Mouse (Mus musculus) adrenal gland, adult 8-10 months (tissue): ENCODE results near the gene Gm20388. TPM values are rescaled to one million over a fixed set of nuclear protein-coding genes. Genes with fewer than 3 reads are reported as not detected.

Experiments
- DNase-seq: peaks from one replicate; pipeline ENCODE4 v3.0.0; 2022
- total RNA-seq, 4 experiments: library from RNA; stranded (reverse); gene quantifications; 2 replicates each; pipeline ENCODE4 v1.2.4; 2022

Gene Gm20388
- total RNA-seq, 4 experiments from 2014 or later: 1.7 to 16.9 (median 5.8) TPM

- DNase-seq: no peak
These were observed 3789.9 kb downstream of the Gm20388 start for GRCm38 (mm10) chr8:123700399-123701070.

DNA sequence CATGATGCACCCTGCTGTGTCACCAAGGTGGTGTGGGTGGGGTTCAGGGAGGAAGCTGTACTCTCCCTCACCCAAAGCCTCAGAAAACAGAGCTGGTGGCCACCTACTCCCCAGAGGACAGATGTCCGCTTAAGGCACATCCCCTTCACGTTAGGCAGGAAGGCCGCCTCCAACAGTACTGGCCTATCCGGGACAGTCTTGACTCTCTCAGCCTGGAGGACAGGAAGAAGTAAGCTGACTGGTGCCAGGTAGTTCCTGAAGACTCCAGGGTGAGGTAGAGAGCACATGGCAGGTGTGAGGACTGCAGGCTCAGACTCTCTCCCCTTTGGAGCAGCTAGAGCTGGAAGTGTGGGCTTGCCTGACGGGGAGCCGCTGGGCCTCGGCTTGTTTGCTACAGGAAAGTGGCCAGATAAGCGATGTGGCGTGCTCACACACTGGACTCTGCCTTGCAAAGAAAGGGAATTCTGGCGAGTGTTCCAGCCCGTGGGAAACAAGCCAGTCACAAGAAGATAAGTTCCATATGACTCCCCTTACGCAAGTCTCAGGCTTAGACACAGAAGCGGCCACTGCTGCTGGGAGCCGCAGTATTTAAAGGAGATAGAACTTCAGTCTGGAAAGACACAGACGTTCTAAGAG is 3791.4 kb downstream of the Gm20388 start:
- no peak for DNase-seq

DNA sequence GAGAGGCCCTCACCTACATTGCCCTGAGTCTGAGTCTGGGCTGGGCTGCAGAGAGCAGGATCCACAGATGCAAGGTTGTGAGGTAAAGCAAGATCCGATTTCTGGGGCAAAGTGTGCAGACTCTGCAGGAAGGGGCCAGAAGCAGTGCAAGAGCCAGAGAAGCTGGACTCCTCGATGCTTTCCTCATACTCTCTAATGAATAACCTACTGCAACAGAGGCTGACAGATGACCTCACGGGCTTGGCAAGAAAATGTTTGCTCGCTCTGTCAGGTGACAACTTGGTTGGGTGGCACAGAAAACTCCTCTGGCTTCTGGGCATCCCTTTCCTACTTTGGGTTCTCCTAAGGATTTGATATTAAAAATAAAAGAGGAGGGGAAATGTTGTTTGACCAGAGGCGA is 3794.7 kb downstream of the Gm20388 start:
- no peak for DNase-seq

DNA sequence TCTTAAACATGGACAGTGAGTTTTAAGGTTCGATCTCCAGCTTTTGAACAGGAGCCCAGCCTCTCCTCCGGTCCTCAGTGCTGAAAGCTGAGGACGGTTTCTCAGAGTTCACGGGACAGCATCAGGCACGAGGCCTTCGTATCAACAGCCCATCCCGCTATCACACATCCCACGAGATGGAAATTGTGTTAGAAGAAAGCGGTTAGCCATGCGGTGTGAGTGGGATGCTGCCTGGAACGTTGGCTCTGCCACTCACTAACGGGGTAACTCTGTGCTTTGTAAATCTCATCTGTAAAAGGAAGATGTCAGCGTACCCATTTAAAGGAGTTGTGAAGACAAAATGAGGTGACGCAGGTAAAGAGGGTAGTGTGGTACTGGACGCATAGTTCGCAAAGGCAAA is 3796.5 kb downstream of the Gm20388 start:
- no peak for DNase-seq

DNA sequence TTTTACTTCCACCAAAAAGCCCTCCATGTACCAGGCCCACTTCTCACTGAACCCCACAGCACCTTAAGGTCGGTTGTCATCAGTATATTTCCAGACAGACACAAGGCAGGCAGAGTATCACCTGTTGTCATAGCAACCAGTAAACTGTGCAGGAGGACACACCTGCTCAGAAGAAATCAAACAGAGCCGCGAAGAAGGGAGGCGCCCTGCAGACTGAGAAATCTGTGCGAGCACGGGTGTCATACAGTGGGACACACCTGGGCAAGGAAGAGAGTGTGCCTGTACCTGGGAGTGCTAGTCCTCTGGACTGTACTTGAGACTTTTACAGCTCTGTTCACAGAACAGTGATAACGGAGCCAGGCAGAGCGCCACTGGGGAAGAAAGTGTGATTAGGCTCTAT is 3798.1 kb downstream of the Gm20388 start:
- DNase-seq: no peak

- DNase-seq: no peak
These were observed 3799.7 kb downstream of the Gm20388 start for GRCm38 (mm10) chr8:123710335-123710734.

- DNase-seq: no peak
These were observed 3803.8 kb downstream of the Gm20388 start for GRCm38 (mm10) chr8:123714451-123714850.

GRCm38 (mm10) chr8:123715916-123716592 is 3805.4 kb downstream of the Gm20388 start:
- peak; percentile 69 for DNase-seq

DNA sequence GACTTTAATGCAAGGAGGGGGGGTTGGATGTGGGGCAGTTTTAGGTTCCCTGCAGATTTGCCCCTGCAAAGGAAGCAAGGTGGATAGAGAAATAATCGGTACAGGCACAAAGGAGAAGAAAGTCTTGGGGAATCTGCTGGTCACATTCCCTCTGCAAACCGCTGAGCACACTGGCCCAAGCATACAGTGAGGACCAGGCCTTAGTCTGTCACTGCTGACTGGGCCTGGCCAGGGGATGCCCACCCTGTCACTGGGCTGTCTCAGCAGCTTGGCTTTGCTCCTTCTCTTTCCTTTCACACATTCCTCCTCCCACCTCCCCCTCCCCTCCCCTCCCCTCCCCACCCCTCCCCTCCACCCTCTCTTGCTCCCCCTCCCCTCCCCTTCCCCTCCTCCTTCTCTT is 3806.5 kb downstream of the Gm20388 start:
- DNase-seq: no peak

DNA sequence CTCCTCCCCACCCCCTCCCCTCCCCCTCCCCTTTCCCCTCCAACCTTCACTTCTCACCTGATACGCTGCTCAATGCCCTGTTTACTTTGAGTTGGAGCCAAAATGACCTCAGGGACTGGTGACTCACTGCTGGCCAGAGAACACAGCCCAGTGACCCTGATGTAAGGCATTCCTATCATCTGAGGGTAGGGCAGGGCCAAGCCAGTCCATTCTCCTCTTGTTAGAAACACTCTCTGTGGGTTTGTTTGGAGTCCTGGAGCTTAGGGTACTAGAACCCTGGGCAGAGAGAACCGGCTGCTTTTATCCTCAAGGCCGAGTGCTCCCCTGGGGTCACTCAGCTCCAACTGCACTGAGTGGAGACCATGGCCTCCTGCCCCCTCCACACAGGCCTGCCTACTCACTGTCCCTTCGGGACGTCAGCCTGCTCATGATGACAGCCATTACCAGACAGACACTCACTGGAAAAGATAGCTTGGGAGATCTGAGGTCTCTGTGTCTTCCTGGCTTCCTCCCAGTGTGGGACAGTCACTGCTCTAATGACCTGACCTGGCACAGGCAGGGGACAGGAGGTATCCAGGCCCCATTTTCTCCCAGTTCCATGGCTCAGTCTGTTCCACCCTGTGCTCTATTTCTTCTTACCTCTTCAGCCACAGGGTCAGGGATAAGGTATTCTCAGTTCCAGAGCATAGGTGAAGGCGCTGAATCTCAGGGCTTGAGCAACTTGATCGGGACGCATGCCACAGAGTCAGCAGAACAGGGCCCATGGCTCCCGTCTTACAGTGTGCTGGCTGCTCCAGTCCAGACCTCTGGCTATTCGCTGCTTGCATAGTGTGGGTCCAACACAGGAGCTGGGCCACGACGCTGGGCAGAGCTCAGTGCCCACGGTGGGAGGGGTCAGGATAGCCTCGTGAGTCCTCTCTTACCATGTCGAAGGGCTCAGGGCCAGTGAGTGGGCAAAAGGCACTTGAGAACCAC is 3807.2 kb downstream of the Gm20388 start:
- DNase-seq: peak; percentile 90

GRCm38 (mm10) chr8:123718752-123719151 is 3808.1 kb downstream of the Gm20388 start:
- DNase-seq: no peak

GRCm38 (mm10) chr8:123719280-123719679 is 3808.6 kb downstream of the Gm20388 start:
- no peak for DNase-seq

- no peak for DNase-seq
These were observed 3809.2 kb downstream of the Gm20388 start for GRCm38 (mm10) chr8:123719811-123720210.

GRCm38 (mm10) chr8:123720471-123721001 is 3809.9 kb downstream of the Gm20388 start:
- no peak for DNase-seq

GRCm38 (mm10) chr8:123722245-123722644 is 3811.6 kb downstream of the Gm20388 start:
- no peak for DNase-seq

DNA sequence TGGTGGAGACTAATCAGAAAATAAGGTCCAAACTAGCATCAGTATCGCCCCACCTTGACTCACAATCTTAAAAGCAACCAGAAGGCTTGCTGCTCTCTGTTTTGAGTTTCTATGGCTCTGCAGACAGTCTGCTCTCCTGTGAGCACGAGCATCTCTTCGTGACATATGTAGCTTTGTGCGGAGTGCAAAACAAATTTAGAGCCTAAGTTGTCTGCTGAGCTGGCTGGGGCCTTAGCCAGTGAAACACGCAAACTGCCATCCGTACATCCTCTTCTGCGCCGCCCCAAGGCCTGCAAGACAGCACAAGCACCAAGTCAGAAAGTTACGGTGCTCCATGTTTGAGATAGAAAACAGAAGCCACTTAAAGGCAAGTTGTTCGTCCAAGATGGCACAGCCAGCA is 3814.1 kb downstream of the Gm20388 start:
- no peak for DNase-seq

DNA sequence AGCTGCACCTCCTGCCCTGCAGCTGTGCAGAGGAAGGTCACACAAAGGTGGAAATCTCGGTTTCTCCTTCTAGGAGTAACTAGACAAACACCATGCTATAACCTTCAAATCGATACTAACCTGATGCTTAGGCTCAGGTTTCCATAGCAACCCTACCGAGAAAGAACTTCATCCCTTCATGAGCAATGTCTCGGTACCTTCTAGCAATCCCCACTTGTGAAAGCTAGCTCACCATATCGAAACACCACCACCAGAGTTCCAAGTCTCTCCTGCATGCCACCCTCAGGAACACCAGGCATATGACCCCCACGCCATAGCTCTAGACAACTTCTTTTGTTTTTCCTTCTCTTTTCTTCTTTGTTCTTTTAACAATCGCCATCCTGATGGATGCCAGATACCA is 3814.6 kb downstream of the Gm20388 start:
- DNase-seq: no peak

- DNase-seq: no peak
These were observed 3816.1 kb downstream of the Gm20388 start for GRCm38 (mm10) chr8:123726759-123727158.

DNA sequence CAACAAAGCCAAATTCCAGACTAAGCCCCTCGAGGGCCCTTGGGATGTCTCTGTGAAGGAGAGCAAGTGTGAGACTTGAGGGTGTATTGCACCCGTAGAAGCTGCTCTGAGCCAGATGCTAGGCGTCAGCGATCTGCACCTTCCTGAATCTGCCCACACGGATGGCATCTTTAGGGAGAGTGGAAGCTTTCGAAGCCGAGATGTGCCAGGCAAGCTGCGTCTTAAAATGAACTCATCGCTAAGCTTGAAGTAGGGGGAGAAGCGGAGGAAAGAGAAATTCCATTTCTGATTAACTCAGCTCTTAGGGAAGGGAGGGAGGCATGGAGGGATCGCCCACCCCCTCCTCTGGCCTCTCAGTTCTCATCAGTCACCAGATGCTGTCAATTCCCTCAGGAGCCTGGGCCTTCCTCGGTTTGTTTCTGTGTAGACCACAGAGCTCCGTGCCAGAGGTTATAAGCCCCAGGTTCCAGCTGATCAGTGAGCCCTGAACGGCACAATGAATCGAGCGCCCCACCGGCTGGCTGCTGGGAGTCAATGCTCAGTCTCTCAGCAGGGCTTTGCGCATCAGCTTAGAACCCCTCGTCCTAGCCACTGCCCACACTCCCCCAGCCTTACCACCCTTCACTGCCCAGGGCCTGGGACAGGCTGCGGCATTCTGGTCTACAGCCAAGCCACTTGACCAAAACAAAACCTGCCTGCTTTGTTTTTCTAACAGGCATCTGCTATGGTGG is 3818.6 kb downstream of the Gm20388 start:
- DNase-seq: no peak

DNA sequence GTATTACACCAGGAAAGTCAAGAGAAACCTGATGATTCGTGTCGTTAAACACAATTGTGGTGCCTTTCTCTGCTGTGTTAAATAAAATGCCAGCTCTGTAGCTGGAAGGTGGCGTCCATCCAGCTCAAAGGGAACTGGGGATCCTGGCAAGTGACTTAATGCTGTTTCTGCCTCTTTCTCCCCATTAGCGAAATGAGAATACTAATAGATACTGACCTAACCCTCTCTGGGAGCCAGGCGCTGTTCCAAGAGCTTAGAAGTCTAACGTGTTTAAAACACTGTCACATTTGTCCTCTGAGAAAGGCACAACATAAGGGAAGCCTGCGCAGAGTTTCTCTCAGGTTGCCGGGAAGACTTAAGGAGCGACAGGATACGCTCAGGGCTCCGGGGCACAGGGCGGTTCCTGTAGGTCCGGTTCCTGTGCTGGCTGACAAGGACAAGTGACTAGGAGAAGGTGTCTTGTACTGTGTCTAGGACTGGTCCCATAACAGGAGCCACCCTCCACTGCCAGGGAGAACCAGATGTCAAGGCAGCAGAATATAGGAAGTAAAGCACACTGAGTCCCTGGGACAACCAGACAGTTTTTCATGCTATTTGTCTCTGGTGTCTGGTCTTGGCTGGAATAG is 3819.3 kb downstream of the Gm20388 start:
- DNase-seq: no peak

GRCm38 (mm10) chr8:123732332-123732731 is 3821.7 kb downstream of the Gm20388 start:
- DNase-seq: no peak
